Mouse (Mus musculus): Measurements from ENCODE around the gene Rptor.

Gene Rptor

GRCm38 (mm10) chr11:119913291-119913934 is 310.7 kb downstream of the Rptor start, which contains the start of gene Chmp6:
TSS of gene Chmp6 (plus strand) at chr11:119913441.
- peak; percentile 53 to 69 for DNase-seq

DNA sequence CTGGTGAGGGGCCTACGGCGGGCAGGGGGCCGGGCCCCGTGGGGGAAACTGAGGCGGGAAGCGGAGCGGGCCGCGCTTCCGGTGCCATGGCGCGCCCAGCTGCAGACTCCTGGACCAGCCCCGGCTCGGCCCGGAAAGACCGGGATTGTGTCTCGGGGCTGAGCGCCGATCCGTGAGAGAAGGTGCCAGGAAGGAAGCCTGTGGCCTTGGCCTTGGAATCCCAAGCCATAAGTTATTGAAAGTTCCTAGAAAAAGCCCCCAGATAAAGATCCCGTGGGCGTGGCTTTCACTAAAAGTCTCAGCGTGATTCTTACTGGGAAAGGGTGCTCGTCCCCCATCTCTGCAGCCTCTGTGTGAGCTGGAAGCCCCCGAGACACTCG is 311.2 kb downstream of the Rptor start:
- DNase-seq = no peak

DNA sequence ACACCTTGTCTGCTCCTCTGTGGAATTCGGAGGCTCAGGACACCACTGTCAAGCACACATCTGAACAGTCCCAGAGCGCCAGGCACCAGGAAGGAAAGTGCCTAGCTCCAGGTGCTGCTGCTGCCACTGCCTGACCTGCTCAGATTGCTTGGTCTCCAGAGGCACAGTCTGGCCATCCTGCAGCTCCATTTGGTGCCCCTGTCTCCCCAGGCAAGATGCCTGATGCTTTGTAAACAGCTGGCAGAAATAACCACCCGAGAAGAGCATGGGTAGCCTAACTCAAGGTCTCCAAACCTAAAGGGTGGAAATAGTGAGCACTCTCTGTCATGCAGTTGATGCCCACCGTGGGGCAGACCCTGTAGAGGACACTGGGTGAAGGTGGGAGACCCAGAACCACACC is 311.7 kb downstream of the Rptor start:
- DNase-seq = no peak

GRCm38 (mm10) chr11:119915666-119916065 is 313.0 kb downstream of the Rptor start:
- DNase-seq = no peak

DNA sequence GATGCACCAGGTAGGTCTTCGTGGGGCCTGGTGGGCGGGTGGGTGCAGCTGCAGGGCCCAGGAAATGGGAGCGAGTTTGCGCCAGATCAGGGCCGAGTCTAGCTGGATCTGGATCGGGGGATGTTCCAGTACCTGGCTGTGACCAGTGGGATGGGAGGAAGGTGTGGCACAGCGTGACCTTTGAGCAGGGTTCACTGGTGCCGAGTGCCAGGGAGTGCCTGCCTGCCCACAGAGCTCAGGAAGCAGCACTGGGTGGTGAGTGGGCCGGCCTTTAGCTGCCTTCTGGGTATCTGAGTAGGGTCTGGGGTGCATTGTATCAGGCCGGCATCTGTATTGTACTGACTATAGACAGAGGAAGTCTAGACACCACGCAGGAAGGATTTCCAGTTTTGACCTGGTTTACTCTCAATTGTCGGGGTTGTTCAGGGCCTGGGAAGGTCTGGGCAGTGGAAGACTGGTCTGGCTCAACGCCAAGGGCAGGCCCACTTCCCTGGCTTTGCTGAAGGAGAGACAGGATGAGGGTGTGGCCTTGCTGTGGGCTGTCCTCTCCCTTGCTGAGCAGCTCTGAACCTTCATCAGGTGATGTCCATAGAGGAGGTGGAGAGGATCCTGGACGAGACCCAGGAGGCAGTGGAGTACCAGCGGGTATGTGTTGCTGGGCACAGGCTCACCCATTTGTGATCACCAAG is 313.5 kb downstream of the Rptor start:
- DNase-seq = no peak

- no peak for DNase-seq
Measured at GRCm38 (mm10) chr11:119916834-119917469, 314.2 kb downstream of the Rptor start.

DNA sequence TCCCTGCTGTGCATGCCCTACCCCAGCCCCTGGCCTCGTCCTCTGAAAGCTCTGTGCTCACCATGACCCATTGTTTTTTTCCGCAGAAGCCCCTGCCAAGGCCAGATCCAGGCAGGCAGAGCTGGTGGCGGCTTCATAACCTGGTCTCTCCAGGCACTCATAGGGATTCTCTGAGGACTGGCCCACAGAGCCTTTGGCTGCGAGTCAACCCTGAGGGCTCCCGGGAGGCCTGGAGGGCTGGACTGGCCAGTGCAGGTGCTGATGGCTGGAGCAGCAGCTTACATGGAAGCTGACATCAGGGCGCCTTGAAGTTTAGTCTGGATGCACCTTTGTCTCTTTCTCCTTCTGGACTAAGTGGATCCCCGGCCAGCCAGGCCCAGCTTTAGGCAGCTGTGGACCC is 315.8 kb downstream of the Rptor start:
- DNase-seq = no peak

DNA sequence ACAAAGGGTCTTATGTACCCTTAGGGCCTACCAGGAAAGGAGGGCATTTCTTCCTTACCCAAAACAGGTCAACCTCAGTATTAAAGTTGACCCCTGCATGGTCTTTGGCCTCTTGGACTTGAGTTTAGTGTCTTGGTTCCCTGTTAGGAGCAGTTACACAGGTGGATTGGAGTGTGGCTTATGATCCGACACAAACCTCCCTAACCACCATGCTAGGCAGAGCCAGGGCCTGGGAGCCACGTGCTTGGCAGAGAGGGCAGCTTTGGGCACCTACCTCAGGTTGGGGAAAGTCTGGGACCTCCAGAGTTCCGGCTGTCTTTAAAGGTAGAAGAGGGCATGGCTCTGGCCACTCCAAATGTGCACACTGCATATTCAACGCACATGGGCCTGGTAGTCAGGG is 316.7 kb downstream of the Rptor start:
- DNase-seq = no peak

- DNase-seq = no peak
Measured at GRCm38 (mm10) chr11:119919897-119920296, 317.2 kb downstream of the Rptor start.

- no peak for DNase-seq
Measured at GRCm38 (mm10) chr11:119920668-119921067, 318.0 kb downstream of the Rptor start.

- no peak for DNase-seq
Measured at GRCm38 (mm10) chr11:119925176-119925575, 322.5 kb downstream of the Rptor start.

DNA sequence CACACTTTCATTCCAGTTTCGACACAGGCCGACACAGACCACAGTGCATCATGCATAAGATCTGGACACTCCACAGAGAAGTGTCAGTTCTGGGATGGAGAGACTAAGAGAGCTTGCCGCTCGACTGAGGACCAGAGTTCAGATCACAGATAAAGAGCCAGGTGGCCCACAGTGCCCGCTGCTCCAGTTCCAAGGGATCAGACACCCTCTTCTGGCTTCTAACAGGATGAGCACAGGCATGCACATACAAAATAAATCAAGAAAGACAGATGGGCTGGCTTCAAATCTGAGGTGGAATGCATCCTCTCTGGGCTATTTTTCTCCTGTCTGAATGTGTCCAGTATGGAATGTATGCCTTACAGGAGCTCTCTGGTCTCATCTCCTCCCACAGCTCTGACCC is 324.1 kb downstream of the Rptor start:
- DNase-seq = no peak

DNA sequence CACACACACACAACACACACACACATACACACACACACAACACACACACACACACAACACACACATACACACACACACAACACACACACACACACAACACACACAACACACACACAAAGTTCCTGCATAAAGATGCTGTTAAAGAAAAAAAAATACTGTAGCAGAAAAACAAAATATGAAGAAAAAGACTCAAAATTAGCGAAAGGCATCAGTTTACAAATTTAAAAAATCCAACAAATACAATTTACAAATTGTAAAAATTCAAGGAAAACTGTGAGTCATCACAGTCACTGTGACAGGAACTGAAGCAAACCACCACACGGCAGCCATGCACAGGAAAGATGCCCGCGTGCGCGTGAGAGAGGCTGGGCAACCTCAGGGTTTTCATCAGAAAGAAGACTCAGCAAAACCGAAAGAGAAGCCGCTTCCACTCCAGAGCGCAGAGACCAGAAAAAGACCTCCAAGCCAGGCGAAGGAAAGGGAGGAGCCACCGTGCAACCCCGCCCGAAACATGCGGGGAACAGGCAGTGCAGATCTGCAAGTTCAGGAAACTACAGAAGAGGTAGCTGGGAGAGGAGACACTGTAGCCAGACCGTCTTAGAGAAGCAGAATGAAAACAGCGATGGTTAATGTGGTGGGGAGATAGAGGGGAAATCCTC is 325.4 kb downstream of the Rptor start:
- peak; percentile 76 to 83 for DNase-seq

DNA sequence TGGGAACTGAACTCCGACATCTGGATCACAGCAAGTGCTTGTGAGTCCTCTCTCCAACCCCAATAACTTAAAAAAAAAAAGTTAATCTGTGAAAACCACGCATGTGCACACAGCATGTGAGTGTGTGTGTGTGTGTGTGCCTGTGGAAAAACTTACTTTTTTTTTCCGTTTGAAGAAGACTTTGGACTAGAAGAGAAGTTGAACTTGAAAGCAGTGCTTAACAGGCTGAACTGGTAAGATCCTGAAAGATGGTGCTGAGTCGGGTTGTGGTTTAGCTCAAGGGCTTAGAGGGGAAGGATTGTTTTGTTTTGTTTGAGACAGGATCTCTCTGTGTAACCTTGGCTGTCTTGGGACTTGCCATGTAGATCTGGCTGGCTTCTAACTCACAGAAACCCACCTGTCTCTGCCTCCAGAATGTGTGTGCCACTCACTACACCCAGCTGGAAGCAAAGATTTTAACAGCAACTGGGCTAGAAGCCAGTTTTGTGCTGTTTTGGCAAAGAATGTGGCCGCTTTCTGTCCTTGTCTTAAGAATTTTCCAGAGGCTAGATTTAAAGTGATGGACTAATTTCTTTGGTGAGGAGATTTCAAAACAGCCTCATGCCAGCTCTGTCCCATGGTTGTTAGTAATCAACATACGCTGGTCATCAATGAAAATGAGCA is 327.0 kb downstream of the Rptor start:
- no peak for DNase-seq

GRCm38 (mm10) chr11:119931809-119932208 is 329.1 kb downstream of the Rptor start:
- no peak for DNase-seq

DNA sequence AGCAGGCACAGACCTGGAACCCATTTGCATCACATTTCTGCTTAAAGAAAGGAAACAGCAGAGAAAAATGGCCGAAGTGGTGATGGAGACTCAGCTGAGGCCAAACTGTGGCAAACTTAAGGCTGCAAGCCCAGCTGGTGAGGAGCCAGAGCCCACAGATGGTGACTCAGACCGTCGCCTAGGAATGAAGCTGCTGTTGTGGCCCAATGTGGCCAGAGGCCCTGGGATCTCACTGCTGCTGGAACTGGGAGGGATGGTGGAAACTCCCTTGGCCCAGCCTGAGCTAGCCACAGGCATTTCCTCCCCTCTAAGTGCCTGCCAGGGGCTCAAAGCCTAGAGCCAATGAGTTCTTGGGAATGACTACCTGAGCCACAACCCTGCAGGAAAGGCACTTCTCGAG is 330.4 kb downstream of the Rptor start:
- DNase-seq = no peak

DNA sequence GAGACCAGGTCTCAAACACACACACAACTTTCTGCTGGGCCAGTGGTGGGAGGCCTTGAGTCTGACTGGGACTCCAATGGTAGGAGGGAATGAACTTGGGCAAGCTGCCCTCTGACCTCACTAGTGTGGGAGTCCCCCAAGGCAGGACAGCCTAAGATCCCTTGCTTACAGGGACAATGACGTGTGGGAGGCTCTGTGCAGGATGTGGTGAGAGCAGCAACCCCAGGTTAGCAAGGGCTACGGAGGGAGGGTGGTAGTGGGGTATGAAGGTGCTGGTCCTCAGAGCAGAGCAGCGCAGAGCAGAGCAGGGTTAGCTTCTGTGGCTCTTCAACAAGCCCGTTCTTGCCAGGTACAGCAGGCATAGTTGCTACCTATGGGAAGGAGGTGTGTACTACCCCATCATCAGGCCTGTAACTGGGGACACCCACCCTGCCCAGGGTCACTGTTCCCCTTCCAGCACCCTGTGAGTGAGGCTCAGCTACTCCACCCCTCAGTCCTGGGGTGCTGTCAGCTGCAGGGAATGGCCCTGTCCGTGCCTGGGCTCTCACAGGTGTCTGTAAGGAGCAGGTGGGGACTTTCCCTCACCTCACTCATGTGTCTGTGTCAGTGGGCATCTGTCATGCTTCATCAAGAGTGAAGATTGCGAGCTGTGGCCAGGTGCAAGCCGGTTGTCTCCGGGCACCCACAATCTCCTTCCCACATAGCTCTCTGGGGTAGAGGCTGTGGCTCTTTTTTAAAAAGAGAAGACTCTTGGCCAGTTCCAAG is 331.3 kb downstream of the Rptor start:
- DNase-seq = no peak

GRCm38 (mm10) chr11:119934773-119935172 is 332.1 kb downstream of the Rptor start:
- DNase-seq = no peak

DNA sequence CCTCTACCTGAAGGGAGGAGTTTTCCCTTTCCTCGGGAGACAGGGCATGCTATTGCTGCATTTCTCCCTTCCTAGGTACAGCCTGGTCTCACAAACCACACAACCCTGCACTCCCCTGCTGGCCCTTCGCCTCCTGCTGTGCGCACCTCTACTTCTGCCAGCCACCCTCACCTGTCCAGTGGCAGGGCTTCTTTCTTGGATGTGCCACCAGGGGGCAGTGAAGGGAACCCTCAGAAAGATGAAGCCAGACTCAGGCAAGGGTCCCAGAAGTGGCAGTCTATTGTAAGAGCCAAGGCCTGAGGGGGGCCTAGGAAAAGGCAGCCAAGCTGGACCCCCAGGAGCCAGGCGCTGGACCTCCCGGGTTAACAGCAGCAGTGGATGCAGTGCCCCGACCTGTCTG is 332.8 kb downstream of the Rptor start:
- peak in 1 of 2 experiments; percentile 62 for DNase-seq

DNA sequence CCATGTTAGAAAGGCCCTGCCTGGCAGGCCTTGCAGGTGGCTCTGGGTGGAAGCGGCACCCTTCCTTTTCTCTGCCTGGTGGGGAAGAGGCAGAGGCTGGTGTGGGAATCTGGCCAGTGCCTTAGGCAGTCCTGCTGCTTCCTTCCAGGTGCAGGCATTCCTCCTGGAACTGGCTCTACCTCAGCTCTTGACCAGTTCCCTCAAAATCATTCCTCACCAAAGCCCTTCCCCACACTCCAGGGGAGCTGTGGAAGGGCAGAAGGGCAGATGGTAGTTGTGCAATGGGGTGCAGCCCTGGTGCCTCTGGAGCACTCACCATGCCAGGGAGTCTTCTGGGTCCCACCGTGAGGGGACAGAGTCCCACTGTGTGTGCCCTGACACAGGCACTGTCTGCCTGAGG is 333.8 kb downstream of the Rptor start:
- DNase-seq = no peak

- no peak for DNase-seq
Measured at GRCm38 (mm10) chr11:119937216-119937615, 334.5 kb downstream of the Rptor start.

DNA sequence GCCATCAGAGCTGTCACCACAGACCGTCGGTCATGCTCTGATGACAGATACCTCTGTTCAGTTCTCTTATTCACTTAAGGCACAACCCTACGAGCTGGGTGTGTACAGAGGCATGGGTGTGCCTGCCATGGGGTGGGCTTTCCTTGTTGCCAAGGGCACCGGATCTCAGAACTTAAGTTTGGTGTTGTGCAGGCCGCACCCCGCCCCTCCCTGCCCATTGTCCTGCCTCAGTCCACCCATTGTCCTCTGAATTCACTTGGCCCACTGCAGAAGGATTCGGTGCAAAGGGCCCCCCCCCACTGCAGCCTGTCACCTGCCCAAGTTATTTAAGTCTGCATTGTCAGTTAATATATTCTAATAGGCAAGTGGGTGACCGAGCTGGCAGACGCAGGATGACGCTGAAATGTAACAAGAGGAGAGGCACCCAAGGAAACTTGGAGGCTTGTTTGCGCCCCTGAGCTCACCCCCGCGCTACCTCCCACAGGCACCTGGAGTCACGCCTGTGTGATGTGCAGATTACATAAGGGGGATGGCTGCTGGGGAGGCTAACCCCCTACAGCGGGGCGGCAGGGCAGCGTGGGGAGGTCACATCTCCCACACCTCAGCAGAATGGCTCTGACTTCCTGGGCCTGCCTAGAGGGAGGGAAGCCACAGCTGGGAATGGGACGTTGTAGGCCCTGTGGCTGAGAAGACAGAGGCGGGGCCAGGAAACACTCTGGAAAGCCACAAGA is 335.2 kb downstream of the Rptor start:
- DNase-seq = no peak

All from thymus, adult 18-20 months (tissue).